Mouse (Mus musculus) hindbrain, embryonic 12.5 days (tissue): Measurements from ENCODE around the gene Sntb2. TPM values are rescaled to one million over a fixed set of nuclear protein-coding genes. Genes with fewer than 3 reads are reported as not detected.
A peak's percentile ranks its signal among the peaks of the same experiment; 100 is the strongest.

Experiments
- ATAC-seq: fragments of 200-750 bp; cut with Nextera tagmentation; 2 replicates; pipeline ENCODE4 v1.8.0; 2017; ENCODE audit warnings: moderate TSS enrichment; ENCODE audit not compliant: low FRiP score
- H3K27ac ChIP-seq: fragments of 300-500 bp; sonication (generic); 2 replicates; pipeline ENCODE4 v1.5.1; 2016; ENCODE audit warnings: mild to moderate bottlenecking
- H3K27me3 ChIP-seq: fragments of 300-500 bp; sonication (generic); 2 replicates; pipeline ENCODE4 v1.6.1; 2016; ENCODE audit warnings: mild to moderate bottlenecking
- H3K36me3 ChIP-seq: fragments of 300-500 bp; sonication (generic); 2 replicates; pipeline ENCODE4 v1.6.1; 2016; ENCODE audit warnings: mild to moderate bottlenecking
- H3K4me1 ChIP-seq: fragments of 300-500 bp; sonication (generic); 2 replicates; pipeline ENCODE4 v1.6.1; 2016
- H3K4me2 ChIP-seq: fragments of 300-500 bp; sonication (generic); replicated peaks from 2 replicates; pipeline ENCODE4 v1.6.1; 2016; ENCODE audit warnings: mild to moderate bottlenecking
- H3K4me3 ChIP-seq: fragments of 300-500 bp; sonication (generic); 2 replicates; pipeline ENCODE4 v1.5.1; 2016; ENCODE audit warnings: mild to moderate bottlenecking
- H3K9ac ChIP-seq: fragments of 300-500 bp; sonication (generic); 2 replicates; pipeline ENCODE4 v1.6.1; 2016; ENCODE audit warnings: mild to moderate bottlenecking, moderate library complexity
- H3K9me3 ChIP-seq: fragments of 300-500 bp; sonication (generic); replicated peaks from 2 replicates; pipeline ENCODE4 v1.6.1; 2016; ENCODE audit warnings: mild to moderate bottlenecking
- WGBS: fragments of 180-500 bp; shearing (Covaris S2); methylation state at CpG from one replicate; pipeline ENCODE4 v1.1.7; 2016; 5-methylcytosine and 5-hydroxymethylcytosine counted together
- polyA plus RNA-seq: library from polyadenylated mRNA; unstranded; fragments of >200 nt; fragmentation: Nextera tagmentation; extraction: Ambion mirVana; gene quantifications from 2 replicates; pipeline ENCODE4 v1.2.1, GENCODE M21; 2016

Sntb2 gene
- polyA plus RNA-seq, 1 experiment from 2014 or later: 11.9 TPM

GRCm38 (mm10) chr8:106934226-106934977 is 1.1 kb upstream of the Sntb2 start:
- WGBS: 76% methylated on average over 15 of the region's 16 CpGs
- peaks cover 12% of the 10 kb centered on the region for H3K27me3 ChIP-seq

GRCm38 (mm10) chr8:106935899-106936477 is 438 bp downstream of the Sntb2 start:
- Histone ChIP-seq H3K4me1 (peaks cover 27% of the 10 kb centered on the region), H3K4me3 (peak overlapping the region; percentile 91), H3K27ac (peak overlapping the region; percentile 93), H3K9ac (peak overlapping the region; percentile 93), H3K9me3 (no peaks in the 10 kb centered on the region), H3K27me3 (peaks cover 12% of the 10 kb centered on the region), H3K4me2 (peak overlapping the region; percentile 85), H3K36me3 (no peaks in the 10 kb centered on the region)
- WGBS: under 1% methylated on average over 50 of the region's 76 CpGs
- ATAC-seq: peak; percentile 84

More at GRCm38 (mm10) chr8:106934226-106934977, 1.1 kb upstream of the Sntb2 start:
- Histone ChIP-seq H3K4me1 (peaks cover 24% of the 10 kb centered on the region), H3K27ac (no peak overlapping the region), H3K9me3 (no peaks in the 10 kb centered on the region), H3K4me3 (no peak overlapping the region), H3K36me3 (no peaks in the 10 kb centered on the region), H3K4me2 (no peak overlapping the region), H3K9ac (no peak overlapping the region)
- no peak for ATAC-seq

- Histone ChIP-seq H3K27me3 (peaks cover 12% of the 10 kb centered on the region), H3K27ac (peak overlapping the region; percentile 93), H3K4me1 (peaks cover 27% of the 10 kb centered on the region), H3K9ac (peak overlapping the region; percentile 93), H3K36me3 (no peaks in the 10 kb centered on the region), H3K9me3 (no peaks in the 10 kb centered on the region), H3K4me3 (peak overlapping the region; percentile 91), H3K4me2 (peak overlapping the region; percentile 85)
- ATAC-seq: no peak; the same call in 1 of the 2 replicates
- WGBS: 2% methylated on average over 26 of the region's 26 CpGs
Measured at GRCm38 (mm10) chr8:106936478-106937051, 1.0 kb downstream of the Sntb2 start.

GRCm38 (mm10) chr8:106937081-106937800 is 1.7 kb downstream of the Sntb2 start:
- H3K4me3 ChIP-seq: peak overlapping the region; percentile 91
- peaks cover 8% of the 10 kb centered on the region for H3K27me3 ChIP-seq
- peaks cover 26% of the 10 kb centered on the region for H3K4me1 ChIP-seq
- no peak for ATAC-seq
- WGBS: 43% methylated on average over 14 of the region's 14 CpGs
- peak overlapping the region; percentile 93 for H3K9ac ChIP-seq
- peak overlapping the region; percentile 85 for H3K4me2 ChIP-seq
- no peak overlapping the region for H3K27ac ChIP-seq
- H3K9me3 ChIP-seq: no peaks in the 10 kb centered on the region
- H3K36me3 ChIP-seq: no peaks in the 10 kb centered on the region

- ATAC-seq: no peak
- H3K4me3 ChIP-seq: no peak overlapping the region
- no peaks in the 10 kb centered on the region for H3K36me3 ChIP-seq
- 86% methylated on average over 3 of the region's 3 CpGs for WGBS
- no peak overlapping the region for H3K4me2 ChIP-seq
- no peaks in the 10 kb centered on the region for H3K9me3 ChIP-seq
- H3K9ac ChIP-seq: no peak overlapping the region
- peaks cover 21% of the 10 kb centered on the region for H3K4me1 ChIP-seq
- H3K27ac ChIP-seq: no peak overlapping the region
- no peaks in the 10 kb centered on the region for H3K27me3 ChIP-seq
Measured at GRCm38 (mm10) chr8:106941806-106942205, 6.3 kb downstream of the Sntb2 start.

- Histone ChIP-seq H3K4me2 (no peak overlapping the region), H3K27me3 (no peaks in the 10 kb centered on the region), H3K9ac (no peak overlapping the region), H3K27ac (no peak overlapping the region), H3K9me3 (no peaks in the 10 kb centered on the region), H3K4me3 (no peak overlapping the region), H3K4me1 (peaks cover 7% of the 10 kb centered on the region; the same call in 1 of the 2 replicates), H3K36me3 (no peaks in the 10 kb centered on the region)
- 90% methylated on average over 3 of the region's 3 CpGs for whole genome bisulfite sequencing
- no peak for ATAC-seq
Measured at GRCm38 (mm10) chr8:106943874-106944418, 8.4 kb downstream of the Sntb2 start.

- no peaks in the 10 kb centered on the region for H3K27me3 ChIP-seq
- H3K36me3 ChIP-seq: no peaks in the 10 kb centered on the region
- H3K9me3 ChIP-seq: no peaks in the 10 kb centered on the region
- peaks cover 3% of the 10 kb centered on the region; the same call in 1 of the 2 replicates for H3K4me1 ChIP-seq
- no peak overlapping the region for H3K9ac ChIP-seq
- H3K4me2 ChIP-seq: no peak overlapping the region
- no peak for ATAC-seq
- no peak overlapping the region for H3K27ac ChIP-seq
- WGBS: 68% methylated on average over 3 of the region's 3 CpGs
- no peak overlapping the region for H3K4me3 ChIP-seq
Measured at GRCm38 (mm10) chr8:106944756-106945155, 9.2 kb downstream of the Sntb2 start.

GRCm38 (mm10) chr8:106948678-106949243 is 13.2 kb downstream of the Sntb2 start:
- no peaks in the 10 kb centered on the region for H3K36me3 ChIP-seq
- H3K27me3 ChIP-seq: no peaks in the 10 kb centered on the region
- H3K4me2 ChIP-seq: no peak overlapping the region
- H3K27ac ChIP-seq: no peak overlapping the region
- H3K9me3 ChIP-seq: no peaks in the 10 kb centered on the region
- no peak for ATAC-seq
- H3K4me1 ChIP-seq: peaks cover 3% of the 10 kb centered on the region; the same call in 1 of the 2 replicates
- no peak overlapping the region for H3K9ac ChIP-seq
- 81% methylated on average over 3 of the region's 3 CpGs for WGBS
- no peak overlapping the region for H3K4me3 ChIP-seq

- H3K4me2 ChIP-seq: no peak overlapping the region
- no peak for ATAC-seq
Measured at GRCm38 (mm10) chr8:106951707-106952106, 16.2 kb downstream of the Sntb2 start.

GRCm38 (mm10) chr8:106953571-106953970 is 18.0 kb downstream of the Sntb2 start:
- Histone ChIP-seq H3K4me1 (no peaks in the 10 kb centered on the region), H3K4me3 (no peak overlapping the region), H3K9me3 (no peaks in the 10 kb centered on the region), H3K9ac (no peak overlapping the region), H3K27me3 (no peaks in the 10 kb centered on the region), H3K4me2 (no peak overlapping the region), H3K36me3 (no peaks in the 10 kb centered on the region), H3K27ac (no peak overlapping the region)
- no peak for ATAC-seq
- WGBS: 76% methylated on average over 4 of the region's 4 CpGs

More at GRCm38 (mm10) chr8:106951707-106952106, 16.2 kb downstream of the Sntb2 start:
- H3K4me3 ChIP-seq: no peak overlapping the region
- no peak overlapping the region for H3K27ac ChIP-seq
- no peak overlapping the region for H3K9ac ChIP-seq
- no peaks in the 10 kb centered on the region for H3K9me3 ChIP-seq
- H3K36me3 ChIP-seq: no peaks in the 10 kb centered on the region
- H3K4me1 ChIP-seq: no peaks in the 10 kb centered on the region
- no peaks in the 10 kb centered on the region for H3K27me3 ChIP-seq
- WGBS: 72% methylated on average over 4 of the region's 4 CpGs

GRCm38 (mm10) chr8:106957086-106957485 is 21.5 kb downstream of the Sntb2 start:
- H3K4me1 ChIP-seq: no peaks in the 10 kb centered on the region
- 87% methylated on average over 3 of the region's 3 CpGs for WGBS
- no peaks in the 10 kb centered on the region for H3K36me3 ChIP-seq
- H3K4me3 ChIP-seq: no peak overlapping the region
- no peak overlapping the region for H3K4me2 ChIP-seq
- no peak overlapping the region for H3K9ac ChIP-seq
- ATAC-seq: no peak
- no peaks in the 10 kb centered on the region for H3K27me3 ChIP-seq
- no peaks in the 10 kb centered on the region for H3K9me3 ChIP-seq
- no peak overlapping the region for H3K27ac ChIP-seq
